Mouse (Mus musculus): ENCODE data around the gene Coa4. TPM values are rescaled to one million over a fixed set of nuclear protein-coding genes. Genes with fewer than 3 reads are reported as not detected.

Gene Coa4
- 6.0 and 9.4 TPM in 2 replicates for polyA plus RNA-seq (2012; rRNA removed)
- polyA plus RNA-seq (2014; fragmentation: Nextera tagmentation; extraction: Ambion mirVana): 13.9 and 14.7 TPM in 2 replicates

GRCm38 (mm10) chr7:100536804-100537518 is at the start of gene Coa4:
Gene Coa4, plus strand, starts transcription at chr7:100537071.
- peak within 1 kb of the TSS; percentile 88 for H3K4me2 ChIP-seq (ENCODE audit: low read depth)
- peak within 1 kb of the TSS; percentile 78 for H3K9ac ChIP-seq (replicated peaks)
- H3K4me1 ChIP-seq (replicated peaks; ENCODE audit: control insufficient read depth in 2 of 2, insufficient read depth in 2 of 2, low read length in 1 of 2): peaks cover 7 to 12% of the 10 kb centered on the region in 2 experiments; a peak in 3 of 4 replicates
- ATAC-seq (ENCODE audit: insufficient read depth) (peak; percentile 99), DNase-seq (ENCODE audit: low read depth in 3 of 3, low spot score in 3 of 3) (peak; percentile 88 to 96 (median 89))
- TF ChIP-seq EP300 (IDR thresholded peaks at IDR 0.05; ENCODE audit: low read depth) (no peak), CTCF (IDR thresholded peaks at IDR 0.05; ENCODE audit: low read depth) (0 out of 2 replicates have a peak, but pooled peaks have one; percentile 38)
- peak within 1 kb of the TSS; percentile 71 to 81 for H3K4me3 ChIP-seq (ENCODE audit: insufficient read depth in 1 of 2, low read depth in 2 of 2, low read length in 2 of 2)
- H3K27me3 ChIP-seq (ENCODE audit: control insufficient read depth, insufficient read depth, low read length): no peaks in the 10 kb centered on the region
- H3K27ac ChIP-seq: peak within 1 kb of the TSS; percentile 81
- no peaks in the 10 kb centered on the region for H3K9me3 ChIP-seq (ENCODE audit: control insufficient read depth, low read length)
- under 1% methylated on average over 33 of the region's 33 CpGs for WGBS (ENCODE audit: insufficient replicate concordance)
- peaks cover 5% of the 10 kb centered on the region; the same call in 1 of the 2 replicates for H3K36me3 ChIP-seq (replicated peaks; ENCODE audit: control insufficient read depth, insufficient read depth, low read depth)

- no peak overlapping the region for H3K27ac ChIP-seq
- TF ChIP-seq EP300 (IDR thresholded peaks at IDR 0.05; ENCODE audit: low read depth) (no peak), CTCF (IDR thresholded peaks at IDR 0.05; ENCODE audit: low read depth) (no peak)
- H3K27me3 ChIP-seq (ENCODE audit: control insufficient read depth, insufficient read depth, low read length): no peaks in the 10 kb centered on the region
- ATAC-seq (ENCODE audit: insufficient read depth): no peak
- no peak for DNase-seq (ENCODE audit: low read depth in 3 of 3, low spot score in 3 of 3)
- no peak overlapping the region for H3K4me2 ChIP-seq (ENCODE audit: low read depth)
- H3K4me3 ChIP-seq (ENCODE audit: insufficient read depth in 1 of 2, low read depth in 2 of 2, low read length in 2 of 2): no peak overlapping the region
- peaks cover 13 to 14% of the 10 kb centered on the region in 2 experiments for H3K4me1 ChIP-seq (replicated peaks; ENCODE audit: control insufficient read depth in 2 of 2, insufficient read depth in 2 of 2, low read length in 1 of 2)
- 45% methylated on average over 2 of the region's 2 CpGs for WGBS (ENCODE audit: insufficient replicate concordance)
- H3K36me3 ChIP-seq (replicated peaks; ENCODE audit: control insufficient read depth, insufficient read depth, low read depth): no peaks in the 10 kb centered on the region
- no peaks in the 10 kb centered on the region for H3K9me3 ChIP-seq (ENCODE audit: control insufficient read depth, low read length)
- H3K9ac ChIP-seq (replicated peaks): no peak overlapping the region
These were observed 49.6 kb upstream of the Coa4 start for GRCm38 (mm10) chr7:100487301-100487700.

GRCm38 (mm10) chr7:100488474-100489048 is 48.3 kb upstream of the Coa4 start:
- Histone ChIP-seq H3K27ac (no peak overlapping the region), H3K4me2 (ENCODE audit: low read depth) (no peak overlapping the region), H3K4me1 (replicated peaks; ENCODE audit: control insufficient read depth in 2 of 2, insufficient read depth in 2 of 2, low read length in 1 of 2) (peaks cover 13 to 14% of the 10 kb centered on the region in 2 experiments), H3K36me3 (replicated peaks; ENCODE audit: control insufficient read depth, insufficient read depth, low read depth) (no peaks in the 10 kb centered on the region), H3K4me3 (ENCODE audit: insufficient read depth in 1 of 2, low read depth in 2 of 2, low read length in 2 of 2) (no peak overlapping the region), H3K9ac (replicated peaks) (no peak overlapping the region), H3K9me3 (ENCODE audit: control insufficient read depth, low read length) (no peaks in the 10 kb centered on the region), H3K27me3 (ENCODE audit: control insufficient read depth, insufficient read depth, low read length) (no peaks in the 10 kb centered on the region)
- WGBS (ENCODE audit: insufficient replicate concordance): 62% methylated on average over 10 of the region's 10 CpGs
- TF ChIP-seq CTCF (IDR thresholded peaks at IDR 0.05; ENCODE audit: low read depth) (no peak), EP300 (IDR thresholded peaks at IDR 0.05; ENCODE audit: low read depth) (no peak)
- ATAC-seq (ENCODE audit: insufficient read depth) (no peak), DNase-seq (ENCODE audit: low read depth in 3 of 3, low spot score in 3 of 3) (no peak)

GRCm38 (mm10) chr7:100492391-100493116 is 44.3 kb upstream of the Coa4 start:
- H3K4me1 ChIP-seq (replicated peaks; ENCODE audit: control insufficient read depth in 2 of 2, insufficient read depth in 2 of 2, low read length in 1 of 2): peaks cover 14 to 25% of the 10 kb centered on the region in 2 experiments
- peaks cover 37% of the 10 kb centered on the region for H3K36me3 ChIP-seq (replicated peaks; ENCODE audit: control insufficient read depth, insufficient read depth, low read depth)
- H3K9ac ChIP-seq (replicated peaks): peak overlapping the region; percentile 98
- no peaks in the 10 kb centered on the region for H3K9me3 ChIP-seq (ENCODE audit: control insufficient read depth, low read length)
- H3K27me3 ChIP-seq (ENCODE audit: control insufficient read depth, insufficient read depth, low read length): no peaks in the 10 kb centered on the region
- ATAC-seq (ENCODE audit: insufficient read depth) (peak; percentile 70), DNase-seq (ENCODE audit: low read depth in 3 of 3, low spot score in 3 of 3) (no peak)
- peak overlapping the region; percentile 56 for H3K27ac ChIP-seq
- peak overlapping the region; percentile 78 to 97 for H3K4me3 ChIP-seq (ENCODE audit: insufficient read depth in 1 of 2, low read depth in 2 of 2, low read length in 2 of 2)
- TF ChIP-seq EP300 (IDR thresholded peaks at IDR 0.05; ENCODE audit: low read depth): 0 out of 2 replicates have a peak, but pooled peaks have one; percentile 26
- no peak; the same call in 1 of the 2 replicates for TF ChIP-seq CTCF (IDR thresholded peaks at IDR 0.05; ENCODE audit: low read depth)
- peak overlapping the region; percentile 91 for H3K4me2 ChIP-seq (ENCODE audit: low read depth)
- WGBS (ENCODE audit: insufficient replicate concordance): 1% methylated on average over 34 of the region's 36 CpGs
